Mouse (Mus musculus) heart, postnatal 0 days (tissue): Measurements from ENCODE around the gene Rasgrf1.

ENCODE experiments used
- CTCF ChIP-seq: IDR thresholded peaks from 2 replicates; pipeline ENCODE4 v1.5.1; 2016; ENCODE audit warnings: antibody characterized with exemption, control low read depth, low read depth
- EP300 ChIP-seq: IDR thresholded peaks from 2 replicates; pipeline ENCODE4 v1.6.1; 2016; ENCODE audit warnings: antibody characterized with exemption, low read depth

DNA sequence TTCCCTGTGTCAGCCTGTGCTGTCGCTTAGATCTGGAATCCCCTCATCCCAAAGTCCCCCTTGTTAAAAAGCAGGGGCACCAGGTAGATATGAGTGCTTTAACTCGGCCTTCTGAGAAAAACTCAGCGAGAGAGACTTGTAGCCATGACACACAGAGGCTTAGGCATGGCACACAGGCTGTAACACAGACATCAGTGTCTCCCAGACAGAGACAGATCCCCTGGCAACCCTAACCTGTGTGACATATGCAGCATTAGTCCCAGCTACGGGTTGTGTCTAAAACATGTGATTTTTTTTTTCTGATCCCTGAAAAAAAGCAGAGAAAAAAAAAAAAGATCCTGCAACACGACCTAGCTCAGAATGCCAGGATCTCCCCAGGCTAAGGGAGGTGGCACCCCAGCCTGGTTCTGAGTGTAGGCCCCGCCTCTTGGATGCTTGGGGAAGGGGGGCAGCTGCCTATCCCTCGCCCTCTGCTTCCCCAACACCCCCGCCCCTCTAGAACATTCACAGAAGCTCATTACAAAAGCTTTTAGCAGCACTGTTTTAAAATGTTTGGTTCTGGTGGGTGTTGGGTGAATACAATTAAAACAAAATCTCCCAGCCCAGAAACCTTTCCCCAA lies 39.1 kb upstream of the Rasgrf1 start:
- TF ChIP-seq CTCF (no peak), EP300 (no peak)
